Mouse (Mus musculus) spleen, adult 2 months (tissue): ENCODE results near the gene Zdhhc18.

Source experiments
- CTCF ChIP-seq: fragments of 200-500 bp; IDR thresholded peaks from 2 replicates; pipeline ENCODE4 v1.5.1; 2011; ENCODE audit warnings: mild to moderate bottlenecking, inconsistent platforms; ENCODE audit not compliant: insufficient read depth, insufficient read length, insufficient replicate concordance; ENCODE audit errors: extremely low read depth
- POLR2A ChIP-seq: fragments of 200-500 bp; IDR thresholded peaks from 2 replicates; pipeline ENCODE4 v1.6.1; 2011; ENCODE audit warnings: low read depth, low read length, inconsistent platforms

DNA sequence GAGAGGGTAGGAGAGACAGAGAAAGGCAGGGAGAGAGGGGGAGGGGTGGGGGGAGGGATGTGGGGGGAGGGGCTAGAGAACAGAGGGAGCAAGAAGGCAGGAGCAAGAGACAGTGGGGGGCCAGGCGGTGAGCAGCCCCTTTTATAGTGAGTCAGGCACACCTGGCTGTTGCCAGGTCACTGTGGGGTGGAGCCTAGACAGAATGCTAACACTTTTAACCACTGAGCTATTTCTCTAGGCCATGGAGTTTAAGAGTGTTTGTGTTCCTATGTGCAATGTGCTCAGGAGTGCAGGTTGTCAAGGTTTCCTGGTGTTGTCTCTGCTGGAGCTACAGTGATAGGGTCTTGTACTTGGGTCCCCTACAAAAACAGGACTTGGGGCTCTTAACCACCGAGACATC lies 8.8 kb upstream of the Zdhhc18 start:
- TF ChIP-seq CTCF (no peak), POLR2A (no peak)
